Mouse (Mus musculus): ENCODE data around the gene Fndc3a.

GRCm38 (mm10) chr14:72604077-72604476 is 105.7 kb downstream of the Fndc3a start:
- no peak for TF ChIP-seq CTCF (IDR thresholded peaks at IDR 0.05; ENCODE audit: extremely low read depth, insufficient read depth, low read length)
- no peak for TF ChIP-seq POLR2A (IDR thresholded peaks at IDR 0.05; ENCODE audit: extremely low read depth, insufficient read depth, low read length)
